Mouse (Mus musculus) liver, adult 2 months (tissue): ENCODE measurements around the gene Tmcc3. TPM values are rescaled to one million over a fixed set of nuclear protein-coding genes. Genes with fewer than 3 reads are reported as not detected.

Experiments used
- DNase-seq: peaks from one replicate; pipeline ENCODE4 v3.0.0-alpha.2; 2011; ENCODE audit warnings: low read depth, low spot score; ENCODE audit errors: extremely low read depth
- H3K27ac ChIP-seq: fragments of 200-500 bp; replicated peaks from 2 replicates; pipeline ENCODE4 v1.5.1; 2012; ENCODE audit warnings: low read depth, mild to moderate bottlenecking, control low read depth, inconsistent platforms, low read length; ENCODE audit not compliant: insufficient read depth
- H3K27me3 ChIP-seq: fragments of 200-500 bp; 2 replicates; pipeline ENCODE4 v1.6.1; 2012; ENCODE audit warnings: mild to moderate bottlenecking, moderate library complexity, low read length, inconsistent platforms; ENCODE audit not compliant: control insufficient read depth, insufficient read depth
- H3K36me3 ChIP-seq: fragments of 200-500 bp; 2 replicates; pipeline ENCODE4 v1.6.1; 2012; ENCODE audit warnings: low read length, inconsistent platforms; ENCODE audit not compliant: control insufficient read depth, insufficient read depth
- H3K4me1 ChIP-seq: fragments of 200-500 bp; 2 replicates; pipeline ENCODE4 v1.6.1; 2011; ENCODE audit warnings: low read length; ENCODE audit not compliant: control insufficient read depth, insufficient read depth
- H3K4me3 ChIP-seq: fragments of 200-500 bp; 2 replicates; pipeline ENCODE4 v1.5.1; 2011; ENCODE audit warnings: low read depth, mild to moderate bottlenecking, control low read depth, low read length, moderate library complexity; ENCODE audit not compliant: insufficient read depth
- H3K79me2 ChIP-seq: fragments of 200-500 bp; 2 replicates; pipeline ENCODE4 v1.6.1; 2012; ENCODE audit warnings: inconsistent platforms, mild to moderate bottlenecking, low read length, moderate library complexity; ENCODE audit not compliant: control insufficient read depth, insufficient read depth
- H3K9ac ChIP-seq: fragments of 200-500 bp; 2 replicates; pipeline ENCODE4 v1.6.1; 2012; ENCODE audit warnings: low read depth, mild to moderate bottlenecking, control low read depth, inconsistent platforms, low read length
- CTCF ChIP-seq: fragments of 200-500 bp; IDR thresholded peaks from 2 replicates; pipeline ENCODE4 v1.5.1; 2011; ENCODE audit warnings: low read depth, low read length, control low read depth
- POLR2A ChIP-seq: fragments of 200-500 bp; IDR thresholded peaks from 2 replicates; pipeline ENCODE4 v1.6.1; 2011; ENCODE audit warnings: low read length, control low read depth; ENCODE audit not compliant: insufficient read depth; ENCODE audit errors: extremely low read depth
- WGBS: fragments of 180-500 bp; shearing (Covaris S2); methylation state at CpG from one replicate; pipeline ENCODE4 v1.1.7; 2018; 5-methylcytosine and 5-hydroxymethylcytosine counted together
- polyA plus RNA-seq: library from polyadenylated mRNA; depleted of rRNA; stranded (reverse); fragments of >200 nt; gene quantifications from 2 replicates; pipeline ENCODE4 v1.2.3, GENCODE M21; 2012
- total RNA-seq: library from RNA; depleted of rRNA; stranded (reverse); fragments of >200 nt; gene quantifications from 2 replicates; pipeline ENCODE4 v1.2.3, GENCODE M21; 2014

Tmcc3 gene
- total and polyA plus RNA-seq, 2 experiments = 3.2 to 7.9 TPM

DNA sequence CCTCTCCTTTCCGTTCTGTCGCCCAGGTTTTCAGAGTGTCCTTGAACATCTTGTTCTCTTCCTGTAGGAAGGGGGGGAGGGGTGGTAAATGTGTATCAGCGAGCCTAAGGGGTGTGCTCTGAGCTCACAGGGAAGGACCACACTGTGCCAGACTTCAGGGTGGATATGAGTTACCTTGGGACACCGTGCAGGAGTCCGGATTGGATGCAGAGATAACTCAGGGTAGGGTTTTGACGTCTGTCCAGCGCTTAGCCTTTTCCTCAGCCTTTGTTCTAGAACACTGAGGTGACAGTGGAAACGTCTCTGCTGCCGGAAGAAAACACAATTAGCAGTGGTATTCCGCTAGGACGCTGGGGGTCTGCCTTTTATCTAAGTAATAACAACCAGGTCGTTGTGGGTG lies 261.0 kb downstream of the Tmcc3 start:
- Histone ChIP-seq H3K79me2 (peaks cover 19% of the 10 kb centered on the region), H3K27ac (peak overlapping the region; percentile 11; the same call in 1 of the 2 replicates), H3K4me3 (no peak overlapping the region), H3K9ac (no peak overlapping the region), H3K27me3 (no peaks in the 10 kb centered on the region), H3K4me1 (peaks cover 21% of the 10 kb centered on the region), H3K36me3 (no peaks in the 10 kb centered on the region)
- WGBS = 74% methylated on average over 12 of the region's 12 CpGs
- no peak for TF ChIP-seq POLR2A
- no peak for TF ChIP-seq CTCF
- DNase-seq = no peak

GRCm38 (mm10) chr10:94574451-94575333 lies 262.9 kb downstream of the Tmcc3 start:
- H3K4me1 ChIP-seq = peaks cover 16% of the 10 kb centered on the region
- H3K4me3 ChIP-seq = no peak overlapping the region
- H3K79me2 ChIP-seq = peaks cover 9% of the 10 kb centered on the region
- no peak for TF ChIP-seq POLR2A
- TF ChIP-seq CTCF = no peak
- no peak overlapping the region for H3K9ac ChIP-seq
- H3K27ac ChIP-seq = peak overlapping the region; percentile 50; the same call in 1 of the 2 replicates
- 25% methylated on average over 13 of the region's 13 CpGs for WGBS
- no peaks in the 10 kb centered on the region for H3K27me3 ChIP-seq
- peaks cover 3% of the 10 kb centered on the region; the same call in 1 of the 2 replicates for H3K36me3 ChIP-seq
- peak; percentile 97 for DNase-seq

- Histone ChIP-seq H3K79me2 (peaks cover 5% of the 10 kb centered on the region; the same call in 1 of the 2 replicates), H3K36me3 (peaks cover 3% of the 10 kb centered on the region; the same call in 1 of the 2 replicates), H3K27me3 (no peaks in the 10 kb centered on the region), H3K4me3 (no peak overlapping the region), H3K9ac (peak overlapping the region; percentile 25; the same call in 1 of the 2 replicates), H3K27ac (peak overlapping the region; percentile 22), H3K4me1 (peaks cover 16% of the 10 kb centered on the region)
- WGBS = 16% methylated on average over 8 of the region's 8 CpGs
- DNase-seq = peak; percentile 73
- TF ChIP-seq CTCF (peak; percentile 31), POLR2A (no peak)
Observed at GRCm38 (mm10) chr10:94575958-94576357, 264.2 kb downstream of the Tmcc3 start.

GRCm38 (mm10) chr10:94578870-94579269 lies 267.1 kb downstream of the Tmcc3 start:
- no peak for DNase-seq
- Histone ChIP-seq H3K9ac (no peak overlapping the region), H3K36me3 (peaks cover 3% of the 10 kb centered on the region; the same call in 1 of the 2 replicates), H3K4me1 (peaks cover 16% of the 10 kb centered on the region), H3K4me3 (no peak overlapping the region), H3K27me3 (no peaks in the 10 kb centered on the region), H3K79me2 (peaks cover 5% of the 10 kb centered on the region; the same call in 1 of the 2 replicates), H3K27ac (no peak overlapping the region)
- TF ChIP-seq CTCF = no peak
- no peak for TF ChIP-seq POLR2A
- WGBS = 93% methylated on average over 15 of the region's 15 CpGs

GRCm38 (mm10) chr10:94581384-94581783 lies 269.6 kb downstream of the Tmcc3 start:
- TF ChIP-seq POLR2A (no peak), CTCF (peak; percentile 16; the same call in 1 of the 2 replicates)
- WGBS = 93% methylated on average over 3 of the region's 3 CpGs

More at GRCm38 (mm10) chr10:94581384-94581783, 269.6 kb downstream of the Tmcc3 start:
- Histone ChIP-seq H3K27ac (no peak overlapping the region), H3K27me3 (no peaks in the 10 kb centered on the region), H3K4me3 (no peak overlapping the region), H3K4me1 (peaks cover 4% of the 10 kb centered on the region), H3K36me3 (peaks cover 3% of the 10 kb centered on the region; the same call in 1 of the 2 replicates), H3K9ac (no peak overlapping the region), H3K79me2 (peaks cover 5% of the 10 kb centered on the region; the same call in 1 of the 2 replicates)
- DNase-seq = no peak
